Mouse (Mus musculus) small intestine, adult 2 months (tissue): ENCODE data around the gene Atp6v1b1.

Experiments
- CTCF ChIP-seq: fragments of 200-500 bp; IDR thresholded peaks from 2 replicates; pipeline ENCODE4 v1.5.1; 2012; ENCODE audit warnings: low read depth, mild to moderate bottlenecking, control low read depth, inconsistent platforms, low read length, moderate library complexity, mixed read lengths; ENCODE audit not compliant: insufficient replicate concordance, insufficient read length; ENCODE audit errors: extremely low read depth
- POLR2A ChIP-seq: fragments of 200-500 bp; IDR thresholded peaks from 2 replicates; pipeline ENCODE4 v1.6.1; 2012; ENCODE audit warnings: low read depth, mild to moderate bottlenecking, control low read depth, inconsistent platforms, low read length, moderate library complexity

DNA sequence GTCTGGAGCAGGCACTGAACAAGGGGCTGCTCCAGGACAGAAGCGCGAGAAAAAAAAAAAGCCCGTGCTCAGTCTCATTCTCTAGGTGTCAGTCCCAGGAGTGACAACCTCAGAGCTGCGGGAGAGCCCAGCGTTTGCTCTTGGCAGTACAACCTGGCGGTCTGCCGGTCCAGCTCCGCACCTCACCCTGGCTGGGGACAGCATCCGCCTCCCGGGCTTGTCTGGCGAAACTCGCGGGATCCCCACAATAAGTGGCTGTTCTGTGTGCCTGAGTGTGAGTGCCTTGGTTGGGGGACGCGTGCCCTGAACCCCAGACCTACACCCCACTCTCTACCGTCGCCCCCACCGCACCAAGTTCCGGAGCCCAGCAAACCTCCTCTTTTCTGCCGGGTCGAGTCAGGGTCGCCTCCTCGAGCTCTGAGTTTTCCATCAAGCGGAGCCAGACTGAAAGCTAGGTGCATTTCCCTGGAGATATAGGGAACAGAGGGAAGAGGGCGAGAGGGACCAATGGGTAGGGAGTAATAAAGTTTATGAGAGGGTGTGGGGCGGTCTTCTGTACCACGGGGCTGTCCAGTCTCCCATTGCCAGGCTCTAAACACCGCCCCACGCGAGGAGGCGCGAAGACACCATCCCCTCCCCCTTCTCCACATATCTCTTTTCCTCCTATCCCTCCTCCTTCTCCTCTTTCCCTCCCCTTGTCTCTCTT lies 32.3 kb upstream of the Atp6v1b1 start:
- TF ChIP-seq POLR2A (no peak), CTCF (no peak)
